Mouse (Mus musculus) megakaryocyte, embryonic 14.5 days (primary cell): ENCODE results near the gene Rims4.

Experiments
- FLI1 ChIP-seq: IDR thresholded peaks from 2 replicates; pipeline ENCODE4 v1.6.1; 2012; ENCODE audit warnings: low read length, inconsistent platforms, mixed read lengths
- GATA1 ChIP-seq: IDR thresholded peaks from 3 replicates; pipeline ENCODE4 v1.6.1; 2012; ENCODE audit warnings: mixed read lengths, low read length, inconsistent platforms, borderline replicate concordance

- TF ChIP-seq FLI1 (no peak), GATA1 (no peak)
Observed at GRCm38 (mm10) chr2:163853461-163853901, 65.0 kb downstream of the Rims4 start, which contains the start of gene Kcnk15.
